Mouse (Mus musculus): ENCODE results near the gene Tmem136.

GRCm38 (mm10) chr9:43132380-43132779, 16.0 kb upstream of the Tmem136 start:
- no peak for TF ChIP-seq CTCF (IDR thresholded peaks at IDR 0.05; ENCODE audit: control insufficient read depth, insufficient read depth, insufficient read length)
- no peak for TF ChIP-seq MAX (IDR thresholded peaks at IDR 0.05)
- TF ChIP-seq MYOG (IDR thresholded peaks at IDR 0.05; ENCODE audit: control insufficient read depth, extremely low read depth, insufficient read length): no peak
